Mouse (Mus musculus): ENCODE results near the gene Slc48a1. TPM values are rescaled to one million over a fixed set of nuclear protein-coding genes. Genes with fewer than 3 reads are reported as not detected.

Slc48a1 gene
- polyA plus RNA-seq (2012; rRNA removed): 28.6 and 30.3 TPM in 2 replicates

DNA sequence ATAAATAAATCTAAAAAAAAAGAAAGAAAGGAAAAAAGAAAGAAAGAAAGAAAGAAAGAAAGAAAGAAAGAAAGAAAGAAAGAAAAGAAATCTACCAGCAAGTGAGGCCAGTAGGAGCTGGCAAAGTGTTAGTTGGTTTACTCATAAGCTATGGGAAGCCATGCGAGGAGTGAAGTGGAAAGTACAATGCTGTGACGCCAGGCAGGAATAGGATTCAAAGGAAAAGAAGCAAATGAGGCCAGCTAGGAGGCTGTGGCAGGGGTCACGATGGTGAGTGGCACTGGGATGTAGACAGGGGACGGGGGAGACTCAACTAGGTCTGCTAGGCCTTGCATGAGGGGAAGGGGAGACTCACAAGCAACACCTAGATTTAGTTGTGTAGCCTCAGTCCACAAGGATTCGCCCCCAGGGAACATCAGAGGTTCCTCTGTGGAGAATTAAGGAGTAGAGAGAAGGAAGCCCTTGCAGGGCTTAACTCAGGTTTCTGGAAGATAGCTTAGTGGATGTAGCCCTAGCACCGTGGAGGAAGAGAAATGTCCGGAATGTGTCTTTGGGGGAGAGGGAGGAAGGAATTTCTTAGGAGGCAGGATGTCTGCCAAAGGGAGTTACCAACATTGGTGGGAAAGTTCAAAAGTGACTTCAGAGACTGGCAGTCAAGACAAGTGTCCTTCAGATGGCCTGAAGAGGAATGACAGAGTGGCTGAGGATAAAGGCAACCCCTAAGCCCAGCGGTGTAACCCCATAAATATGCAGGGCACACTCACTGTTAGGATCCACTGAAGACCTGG is at the start of gene Slc48a1:
Gene Slc48a1 (plus strand): TSS at position 210 of the 788 bp plus-strand sequence.

DNA sequence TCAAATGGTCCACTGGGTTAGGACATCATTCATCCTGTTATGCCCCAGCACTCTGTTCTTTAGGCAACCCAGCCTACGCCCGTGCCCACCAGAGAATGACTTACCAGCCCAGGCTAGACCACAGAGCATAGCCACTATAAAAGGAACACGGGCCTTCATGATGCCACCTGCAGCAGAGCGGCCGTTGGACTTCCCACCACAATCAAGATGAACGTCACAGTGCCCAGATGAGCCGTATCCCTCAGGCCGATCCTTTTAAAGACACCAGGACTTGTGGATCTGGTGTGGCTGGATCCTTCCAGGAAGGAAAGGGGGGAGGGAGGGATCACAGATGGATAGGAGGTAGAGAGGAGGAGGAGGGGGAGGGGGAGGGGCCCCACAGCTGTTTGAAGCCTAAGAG is 47.2 kb upstream of the Slc48a1 start, which contains the start of gene Endou:
Gene Endou (minus strand): TSS at position 229 of the 400 bp plus-strand sequence.

GRCm38 (mm10) chr15:97767280-97768186 is 10.8 kb upstream of the Slc48a1 start, which contains the start of gene Rapgef3:
Rapgef3 (minus strand) TSS chr15:97767972.

Other genes with a start within 250 kb of the Slc48a1 start
- gene Rpap3, start 72.7 kb upstream of the Slc48a1 start, polyA plus RNA-seq (2012; rRNA removed): 29.1 and 30.8 TPM in 2 replicates
- gene Endou, start 47.2 kb upstream of the Slc48a1 start, polyA plus RNA-seq (2012; rRNA removed): 0.26 and 1.2 TPM in 2 replicates
- gene Rapgef3, start 10.5 kb upstream of the Slc48a1 start, polyA plus RNA-seq (2012; rRNA removed): 14.1 and 17.6 TPM in 2 replicates
- gene Hdac7, start 66.0 kb downstream of the Slc48a1 start, polyA plus RNA-seq (2012; rRNA removed): 64.9 and 81.7 TPM in 2 replicates
- 0.27 and 0.89 TPM in 2 replicates for gene Vdr, start 132.1 kb downstream of the Slc48a1 start, polyA plus RNA-seq (2012; rRNA removed)
- 56.7 and 63.4 TPM in 2 replicates for gene Tmem106c, start 185.7 kb downstream of the Slc48a1 start, polyA plus RNA-seq (2012; rRNA removed)
- 86.7 and 497 TPM in 2 replicates for gene Col2a1, start 226.2 kb downstream of the Slc48a1 start, polyA plus RNA-seq (2012; rRNA removed)